Mouse (Mus musculus) T-helper 17 cell (primary cell): ENCODE measurements at regions not wholly inside any gene's neighbourhood (a gene's known extent, or its start where the extent isn't known, plus 50 kb on each side); places are given as distances from the start of the nearest gene placed in this dataset.

ENCODE experiments used
- in situ Hi-C, 2 experiments: fragments of 300-600 bp; cut with MboI, MseI; formaldehyde crosslinking; loops; 1 replicate in 1 of 2; 2 replicates in 1 of 2; pipeline ENCODE4 v1.15.1; 2025; ENCODE audit warnings: high pct_unique_total_duplicates in 2 of 2

GRCm38 (mm10) chr4:134990651-134991050 lies 60.0 kb downstream of the Syf2 start:
- in situ Hi-C loops: no loop called here

- in situ Hi-C loops: no loop called here
Observed at GRCm38 (mm10) chr4:134993526-134994122, 62.9 kb downstream of the Syf2 start.

- in situ Hi-C loops: no loop called here
Observed at GRCm38 (mm10) chr4:134994205-134994604, 63.5 kb downstream of the Syf2 start.

- in situ Hi-C loops: no loop called here
Observed at GRCm38 (mm10) chr4:134994648-134995047, 64.0 kb downstream of the Syf2 start.

- in situ Hi-C loops: no loop called here
Observed at GRCm38 (mm10) chr4:134995052-134995451, 64.4 kb downstream of the Syf2 start.

- in situ Hi-C loops: no loop called here
Observed at GRCm38 (mm10) chr4:134996121-134996520, 65.4 kb downstream of the Syf2 start.

GRCm38 (mm10) chr4:134997461-134998434 lies 67.0 kb downstream of the Syf2 start:
- in situ Hi-C loops: no loop called here

- in situ Hi-C loops: no loop called here
Observed at GRCm38 (mm10) chr4:134998928-134999658, 68.4 kb downstream of the Syf2 start.

- in situ Hi-C loops: no loop called here
Observed at GRCm38 (mm10) chr4:135002091-135002925, 71.6 kb downstream of the Syf2 start.

- in situ Hi-C loops: no loop called here
Observed at GRCm38 (mm10) chr4:135011365-135011764, 80.7 kb downstream of the Syf2 start.

GRCm38 (mm10) chr4:135012945-135013344 lies 82.2 kb downstream of the Syf2 start:
- in situ Hi-C loops: no loop called here

GRCm38 (mm10) chr4:135013932-135014331 lies 83.2 kb downstream of the Syf2 start:
- in situ Hi-C loops: no loop called here

GRCm38 (mm10) chr4:135018018-135018417 lies 87.3 kb downstream of the Syf2 start:
- in situ Hi-C loops: loop anchor here (5.0 kb wide), 2 partner anchors 184 to 189 kb away; no protein-coding TSS in a partner anchor

- in situ Hi-C loops: loop anchor here (5.0 kb wide), 2 partner anchors 183 to 188 kb away; no protein-coding TSS in a partner anchor
Observed at GRCm38 (mm10) chr4:135019120-135019519, 88.4 kb downstream of the Syf2 start.

GRCm38 (mm10) chr4:135020262-135020991 lies 89.7 kb downstream of the Syf2 start:
- in situ Hi-C loops: loop anchor here in 1 of 2 experiments (10.0 kb wide), 1 partner anchor 1334 kb away; no protein-coding TSS in a partner anchor

- in situ Hi-C loops: loop anchor here in 1 of 2 experiments (10.0 kb wide), 1 partner anchor 1332 kb away; no protein-coding TSS in a partner anchor
Observed at GRCm38 (mm10) chr4:135023200-135023599, 92.5 kb downstream of the Syf2 start.

- in situ Hi-C loops: loop anchor here in 1 of 2 experiments (10.0 kb wide), 1 partner anchor 1329 kb away; no protein-coding TSS in a partner anchor
Observed at GRCm38 (mm10) chr4:135025802-135026201, 94.7 kb upstream of the Runx3 start.

GRCm38 (mm10) chr4:135027136-135027535 lies 93.3 kb upstream of the Runx3 start:
- in situ Hi-C loops: loop anchor here in 1 of 2 experiments (10.0 kb wide), 1 partner anchor 1328 kb away; no protein-coding TSS in a partner anchor

- in situ Hi-C loops: loop anchor here in 1 of 2 experiments (10.0 kb wide), 1 partner anchor 1325 kb away; no protein-coding TSS in a partner anchor
Observed at GRCm38 (mm10) chr4:135029723-135030122, 90.7 kb upstream of the Runx3 start.

GRCm38 (mm10) chr4:135032461-135032860 lies 88.0 kb upstream of the Runx3 start:
- in situ Hi-C loops: no loop called here
